Mouse (Mus musculus): ENCODE measurements at regions not wholly inside any gene's neighbourhood (a gene's known extent, or its start where the extent isn't known, plus 50 kb on each side); places are given as distances from the start of the nearest gene placed in this dataset.

GRCm38 (mm10) chr14:73730796-73731195 is 69.8 kb downstream of the Gm21750 start:
- Histone ChIP-seq H3K9ac (no peak overlapping the region), H3K4me1 (replicated peaks) (no peaks in the 10 kb centered on the region), H3K4me2 (no peak overlapping the region), H3K4me3 (no peak overlapping the region), H3K27ac (no peak overlapping the region), H3K27me3 (no peaks in the 10 kb centered on the region), H3K36me3 (no peaks in the 10 kb centered on the region), H3K9me3 (no peaks in the 10 kb centered on the region)
- 92% methylated on average over 1 of the region's 1 CpGs for WGBS
- no peak for ATAC-seq (ENCODE audit: low FRiP score)

DNA sequence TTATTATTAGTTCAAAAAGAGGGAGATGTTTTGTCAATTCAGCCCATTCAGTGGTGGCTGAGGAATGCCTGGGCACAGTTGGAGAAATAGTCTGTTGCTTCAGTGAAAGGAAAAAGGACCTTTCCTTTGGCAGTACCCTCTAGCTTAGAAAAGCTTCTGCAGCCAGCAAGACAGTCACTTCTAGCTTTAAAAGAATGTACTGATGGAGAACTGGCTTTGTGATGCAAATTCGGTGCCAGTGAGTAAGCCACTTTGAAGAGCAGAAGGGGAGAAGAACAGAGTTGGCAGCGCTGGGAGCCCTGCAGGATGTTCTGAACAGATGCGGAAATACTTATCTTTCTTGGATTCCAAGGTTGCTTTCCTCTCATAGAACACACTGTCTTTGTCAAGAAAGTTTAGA is 71.1 kb downstream of the Gm21750 start:
- H3K4me1 ChIP-seq (replicated peaks): no peaks in the 10 kb centered on the region
- no peaks in the 10 kb centered on the region for H3K27me3 ChIP-seq
- H3K9ac ChIP-seq: no peak overlapping the region
- H3K36me3 ChIP-seq: no peaks in the 10 kb centered on the region
- WGBS: 34% methylated on average over 3 of the region's 3 CpGs
- H3K4me3 ChIP-seq: no peak overlapping the region
- no peak overlapping the region for H3K27ac ChIP-seq
- ATAC-seq (ENCODE audit: low FRiP score): no peak
- no peaks in the 10 kb centered on the region for H3K9me3 ChIP-seq
- no peak overlapping the region for H3K4me2 ChIP-seq

GRCm38 (mm10) chr14:73750790-73751189 is 89.8 kb downstream of the Gm21750 start:
- ATAC-seq (ENCODE audit: low FRiP score): no peak
- H3K4me1 ChIP-seq (replicated peaks): no peaks in the 10 kb centered on the region
- H3K27ac ChIP-seq: no peak overlapping the region
- whole genome bisulfite sequencing: 73% methylated on average over 6 of the region's 6 CpGs
- H3K36me3 ChIP-seq: no peaks in the 10 kb centered on the region
- H3K9ac ChIP-seq: no peak overlapping the region
- H3K27me3 ChIP-seq: no peaks in the 10 kb centered on the region
- H3K4me3 ChIP-seq: no peak overlapping the region
- no peak overlapping the region for H3K4me2 ChIP-seq
- H3K9me3 ChIP-seq: no peaks in the 10 kb centered on the region

- ATAC-seq (ENCODE audit: low FRiP score): no peak
- H3K4me1 ChIP-seq (replicated peaks): no peaks in the 10 kb centered on the region
- H3K36me3 ChIP-seq: no peaks in the 10 kb centered on the region
- no peaks in the 10 kb centered on the region for H3K27me3 ChIP-seq
- no peak overlapping the region for H3K4me2 ChIP-seq
- H3K9me3 ChIP-seq: no peaks in the 10 kb centered on the region
- WGBS: 51% methylated on average over 1 of the region's 1 CpGs
- H3K27ac ChIP-seq: no peak overlapping the region
- no peak overlapping the region for H3K4me3 ChIP-seq
- no peak overlapping the region for H3K9ac ChIP-seq
Observed at GRCm38 (mm10) chr14:73759986-73760385, 99.0 kb downstream of the Gm21750 start.

- no peak for ATAC-seq (ENCODE audit: low FRiP score)
- Histone ChIP-seq H3K9ac (no peak overlapping the region), H3K4me1 (replicated peaks) (no peaks in the 10 kb centered on the region), H3K36me3 (no peaks in the 10 kb centered on the region), H3K9me3 (no peaks in the 10 kb centered on the region), H3K27me3 (no peaks in the 10 kb centered on the region), H3K4me3 (no peak overlapping the region), H3K27ac (no peak overlapping the region), H3K4me2 (no peak overlapping the region)
- 77% methylated on average over 3 of the region's 3 CpGs for WGBS
Observed at GRCm38 (mm10) chr14:73772964-73773363, 111.9 kb downstream of the Gm21750 start.

GRCm38 (mm10) chr14:73773810-73774209 is 112.8 kb downstream of the Gm21750 start:
- Histone ChIP-seq H3K27ac (no peak overlapping the region), H3K4me1 (replicated peaks) (no peaks in the 10 kb centered on the region), H3K4me2 (no peak overlapping the region), H3K27me3 (no peaks in the 10 kb centered on the region), H3K9ac (no peak overlapping the region), H3K36me3 (no peaks in the 10 kb centered on the region), H3K9me3 (no peaks in the 10 kb centered on the region), H3K4me3 (no peak overlapping the region)
- 43% methylated on average over 1 of the region's 1 CpGs for WGBS
- ATAC-seq (ENCODE audit: low FRiP score): no peak

GRCm38 (mm10) chr14:73776066-73776465 is 115.0 kb downstream of the Gm21750 start:
- Histone ChIP-seq H3K4me1 (replicated peaks) (no peaks in the 10 kb centered on the region), H3K4me2 (no peak overlapping the region), H3K9me3 (no peaks in the 10 kb centered on the region), H3K9ac (no peak overlapping the region), H3K27me3 (no peaks in the 10 kb centered on the region), H3K27ac (no peak overlapping the region), H3K4me3 (no peak overlapping the region), H3K36me3 (no peaks in the 10 kb centered on the region)
- 10% methylated on average over 1 of the region's 1 CpGs for WGBS
- peak; percentile 84; the same call in 1 of the 2 replicates for ATAC-seq (ENCODE audit: low FRiP score)

- H3K4me2 ChIP-seq: no peak overlapping the region
- no peaks in the 10 kb centered on the region for H3K27me3 ChIP-seq
- H3K9ac ChIP-seq: no peak overlapping the region
- ATAC-seq (ENCODE audit: low FRiP score): no peak
- no peak overlapping the region for H3K4me3 ChIP-seq
- no peaks in the 10 kb centered on the region for H3K4me1 ChIP-seq (replicated peaks)
- no peak overlapping the region for H3K27ac ChIP-seq
- H3K9me3 ChIP-seq: no peaks in the 10 kb centered on the region
- no peaks in the 10 kb centered on the region for H3K36me3 ChIP-seq
Observed at GRCm38 (mm10) chr14:73807169-73807568, 146.1 kb downstream of the Gm21750 start.

DNA sequence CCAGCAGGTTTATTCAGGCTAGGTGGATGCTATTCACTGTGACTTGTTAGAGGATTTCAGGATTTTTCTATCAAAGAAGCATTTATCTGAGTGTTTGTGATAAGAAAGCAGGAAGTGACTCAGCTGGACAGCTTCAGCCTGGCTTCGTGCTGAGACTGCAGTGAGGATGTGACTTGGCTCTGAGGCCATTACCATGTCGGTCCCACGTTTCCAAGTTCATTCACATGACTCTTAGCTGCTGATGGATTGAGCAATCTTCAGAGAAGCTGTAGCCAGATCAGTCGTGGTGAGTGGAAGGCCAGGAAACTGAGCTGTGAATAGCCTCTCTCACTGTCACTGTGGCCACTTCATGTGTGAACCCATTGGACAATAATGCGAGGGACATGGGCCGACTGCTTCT is 177.9 kb downstream of the Gm21750 start:
- H3K4me2 ChIP-seq: no peak overlapping the region
- no peak overlapping the region for H3K9ac ChIP-seq
- H3K9me3 ChIP-seq: no peaks in the 10 kb centered on the region
- ATAC-seq (ENCODE audit: low FRiP score): no peak
- no peaks in the 10 kb centered on the region for H3K27me3 ChIP-seq
- H3K27ac ChIP-seq: no peak overlapping the region
- no peak overlapping the region for H3K4me3 ChIP-seq
- WGBS: 77% methylated on average over 6 of the region's 6 CpGs
- H3K4me1 ChIP-seq (replicated peaks): no peaks in the 10 kb centered on the region
- no peaks in the 10 kb centered on the region for H3K36me3 ChIP-seq

DNA sequence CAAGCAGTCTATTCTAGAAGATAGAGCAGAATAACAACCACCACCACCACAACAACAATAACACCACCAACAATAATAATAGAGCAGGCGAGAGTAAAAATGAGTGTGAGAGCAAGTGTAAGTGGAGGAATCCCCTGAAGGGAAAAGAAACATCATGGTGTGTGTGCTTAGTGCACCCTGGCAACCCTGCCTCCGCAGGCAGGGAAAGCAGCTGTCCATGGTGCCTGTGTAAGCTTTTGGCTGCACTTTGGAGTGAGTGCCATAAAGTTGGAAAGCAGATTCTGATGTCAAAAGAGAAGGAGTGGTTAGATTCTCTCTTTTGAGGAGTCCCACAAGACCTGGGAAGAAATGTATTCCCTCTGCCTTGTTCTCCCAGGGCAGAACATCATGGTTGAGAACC is 200.8 kb downstream of the Gm21750 start:
- no peak overlapping the region for H3K4me3 ChIP-seq
- ATAC-seq (ENCODE audit: low FRiP score): no peak
- no peaks in the 10 kb centered on the region for H3K36me3 ChIP-seq
- no peak overlapping the region for H3K4me2 ChIP-seq
- H3K9me3 ChIP-seq: no peaks in the 10 kb centered on the region
- H3K27me3 ChIP-seq: no peaks in the 10 kb centered on the region
- WGBS: 56% methylated on average over 2 of the region's 2 CpGs
- no peaks in the 10 kb centered on the region for H3K4me1 ChIP-seq (replicated peaks)
- no peak overlapping the region for H3K27ac ChIP-seq
- H3K9ac ChIP-seq: no peak overlapping the region

GRCm38 (mm10) chr14:73874337-73874736 is 213.3 kb downstream of the Gm21750 start:
- H3K4me3 ChIP-seq: no peak overlapping the region
- no peak overlapping the region for H3K27ac ChIP-seq
- H3K36me3 ChIP-seq: no peaks in the 10 kb centered on the region
- ATAC-seq (ENCODE audit: low FRiP score): no peak
- no peaks in the 10 kb centered on the region for H3K4me1 ChIP-seq (replicated peaks)
- H3K9ac ChIP-seq: no peak overlapping the region
- no peaks in the 10 kb centered on the region for H3K27me3 ChIP-seq
- H3K9me3 ChIP-seq: no peaks in the 10 kb centered on the region
- H3K4me2 ChIP-seq: no peak overlapping the region

DNA sequence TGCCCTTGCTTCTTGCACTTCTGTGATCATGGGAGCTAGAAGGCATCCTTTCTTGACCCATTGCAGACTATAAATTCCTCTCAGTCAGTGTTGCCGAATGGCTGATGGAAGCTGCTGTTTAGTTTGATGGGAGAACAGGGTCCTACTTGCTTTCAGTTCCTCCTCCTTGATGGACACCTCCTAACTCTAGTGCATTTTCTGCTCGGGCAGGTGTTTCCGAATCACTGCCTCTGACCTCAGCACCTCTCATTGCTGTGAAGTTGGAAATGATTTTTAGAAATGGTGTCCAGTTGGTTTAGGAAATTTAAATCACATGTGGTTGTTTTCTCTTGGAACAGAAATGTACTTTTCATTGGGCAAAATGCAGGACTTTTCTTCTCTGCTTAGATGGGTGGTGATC is 214.9 kb downstream of the Gm21750 start:
- H3K27ac ChIP-seq: no peak overlapping the region
- no peaks in the 10 kb centered on the region for H3K4me1 ChIP-seq (replicated peaks)
- ATAC-seq (ENCODE audit: low FRiP score): no peak
- WGBS: 85% methylated on average over 3 of the region's 3 CpGs
- H3K4me2 ChIP-seq: no peak overlapping the region
- H3K9ac ChIP-seq: no peak overlapping the region
- H3K27me3 ChIP-seq: no peaks in the 10 kb centered on the region
- H3K4me3 ChIP-seq: no peak overlapping the region
- H3K9me3 ChIP-seq: no peaks in the 10 kb centered on the region
- no peaks in the 10 kb centered on the region for H3K36me3 ChIP-seq

DNA sequence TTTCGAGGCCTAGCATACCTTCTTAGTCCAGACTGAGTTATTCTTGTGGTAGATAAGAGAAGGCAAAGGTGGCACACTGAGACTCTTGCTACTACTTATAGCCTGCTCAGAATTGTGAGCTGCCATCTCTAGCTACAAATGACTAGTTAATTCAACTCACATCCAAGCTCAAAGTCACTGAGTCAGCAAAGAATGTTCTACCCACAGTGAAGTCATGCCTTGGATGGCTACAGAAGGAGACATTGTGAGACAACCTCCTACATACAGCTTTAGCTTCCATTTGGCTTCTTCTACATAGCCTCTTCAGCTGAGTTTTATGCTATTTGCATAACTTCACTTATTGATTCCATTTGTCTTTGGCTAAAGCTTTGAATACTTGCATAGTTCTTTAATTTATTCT is 217.2 kb downstream of the Gm21750 start:
- Histone ChIP-seq H3K4me2 (no peak overlapping the region), H3K27ac (no peak overlapping the region), H3K4me1 (replicated peaks) (no peaks in the 10 kb centered on the region), H3K4me3 (no peak overlapping the region), H3K9me3 (no peaks in the 10 kb centered on the region), H3K27me3 (no peaks in the 10 kb centered on the region), H3K9ac (no peak overlapping the region), H3K36me3 (no peaks in the 10 kb centered on the region)
- no peak for ATAC-seq (ENCODE audit: low FRiP score)
- WGBS: 90% methylated on average over 1 of the region's 1 CpGs

- no peaks in the 10 kb centered on the region for H3K36me3 ChIP-seq
- no peak overlapping the region for H3K27ac ChIP-seq
- WGBS: 49% methylated on average over 3 of the region's 3 CpGs
- H3K4me2 ChIP-seq: no peak overlapping the region
- no peak overlapping the region for H3K9ac ChIP-seq
- ATAC-seq (ENCODE audit: low FRiP score): no peak
- no peak overlapping the region for H3K4me3 ChIP-seq
- H3K9me3 ChIP-seq: no peaks in the 10 kb centered on the region
- H3K27me3 ChIP-seq: no peaks in the 10 kb centered on the region
- no peaks in the 10 kb centered on the region for H3K4me1 ChIP-seq (replicated peaks)
Observed at GRCm38 (mm10) chr14:73878866-73879419, 217.9 kb downstream of the Gm21750 start.

All from hindbrain, embryonic 13.5 days (tissue).